Mouse (Mus musculus) midbrain, embryonic 12.5 days (tissue): ENCODE data around the gene Cyp27a1. TPM values are rescaled to one million over a fixed set of nuclear protein-coding genes. Genes with fewer than 3 reads are reported as not detected.

Experiments
- ATAC-seq: fragments of 200-750 bp; cut with Nextera tagmentation; 2 replicates; pipeline ENCODE4 v1.8.0; 2017; ENCODE audit warnings: low read depth, moderate TSS enrichment, moderate library complexity; ENCODE audit not compliant: low FRiP score
- H3K27ac ChIP-seq: fragments of 300-500 bp; sonication (generic); replicated peaks from 2 replicates; pipeline ENCODE4 v1.5.1; 2016; ENCODE audit warnings: mild to moderate bottlenecking
- H3K27me3 ChIP-seq: fragments of 300-500 bp; sonication (generic); 2 replicates; pipeline ENCODE4 v1.6.1; 2016; ENCODE audit warnings: mild to moderate bottlenecking
- H3K36me3 ChIP-seq: fragments of 300-500 bp; sonication (generic); 2 replicates; pipeline ENCODE4 v1.6.1; 2016
- H3K4me1 ChIP-seq: fragments of 300-500 bp; sonication (generic); 2 replicates; pipeline ENCODE4 v1.6.1; 2016
- H3K4me2 ChIP-seq: fragments of 300-500 bp; sonication (generic); replicated peaks from 2 replicates; pipeline ENCODE4 v1.6.1; 2016; ENCODE audit warnings: mild to moderate bottlenecking, moderate library complexity
- H3K4me3 ChIP-seq: fragments of 300-500 bp; sonication (generic); 2 replicates; pipeline ENCODE4 v1.5.1; 2016; ENCODE audit warnings: mild to moderate bottlenecking
- H3K9ac ChIP-seq: fragments of 300-500 bp; sonication (generic); replicated peaks from 2 replicates; pipeline ENCODE4 v1.6.1; 2016; ENCODE audit warnings: mild to moderate bottlenecking, moderate library complexity
- H3K9me3 ChIP-seq: fragments of 300-500 bp; sonication (generic); 2 replicates; pipeline ENCODE4 v1.6.1; 2016; ENCODE audit warnings: mild to moderate bottlenecking
- WGBS: fragments of 180-500 bp; shearing (Covaris S2); methylation state at CpG from one replicate; pipeline ENCODE4 v1.1.7; 2016; 5-methylcytosine and 5-hydroxymethylcytosine counted together
- polyA plus RNA-seq: library from polyadenylated mRNA; unstranded; fragments of >200 nt; fragmentation: Nextera tagmentation; extraction: Ambion mirVana; gene quantifications from 2 replicates; pipeline ENCODE4 v1.2.1, GENCODE M21; 2016

Gene Cyp27a1
- polyA plus RNA-seq, 1 experiment from 2014 or later: 4.2 TPM

DNA sequence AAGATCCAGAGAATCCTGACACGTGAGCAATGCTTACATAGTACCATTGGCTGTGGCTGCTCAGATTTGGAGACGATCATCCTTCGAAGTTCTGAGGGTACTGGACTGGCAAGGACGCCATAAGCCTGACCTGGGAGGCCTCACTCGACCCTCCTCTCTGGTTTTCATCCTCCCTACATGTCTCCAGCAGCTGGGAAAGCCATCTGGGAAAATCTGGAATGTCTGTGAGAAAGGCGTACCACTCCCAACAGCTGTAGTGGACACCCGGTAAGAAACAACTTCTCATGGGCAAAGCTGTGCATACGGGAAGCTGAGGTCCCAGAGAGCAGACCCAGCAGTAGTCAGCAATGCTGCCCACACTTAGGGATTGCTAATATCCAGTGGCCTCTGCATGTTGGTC is 38.8 kb downstream of the Cyp27a1 start:
- no peaks in the 10 kb centered on the region for H3K9me3 ChIP-seq
- 87% methylated on average over 8 of the region's 8 CpGs for WGBS

DNA sequence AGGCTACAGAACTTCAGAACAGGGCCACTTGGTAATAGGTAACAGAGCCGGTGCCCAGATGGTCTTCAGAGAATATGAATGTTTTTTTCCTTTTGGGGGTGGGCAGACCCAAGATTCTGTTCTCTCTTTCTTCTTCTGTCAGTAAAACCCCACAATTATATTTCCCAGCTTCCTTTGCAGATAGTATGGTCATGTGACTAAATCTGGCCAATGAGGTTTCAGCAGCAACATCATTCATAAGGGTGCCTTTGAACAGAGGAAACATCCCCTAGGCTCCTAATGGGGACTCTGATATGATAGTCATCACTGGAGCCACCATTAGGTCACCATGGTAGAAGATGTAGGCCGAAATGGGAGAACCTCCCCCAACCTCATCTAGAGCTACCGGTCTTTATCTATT is 39.5 kb downstream of the Cyp27a1 start:
- Histone ChIP-seq H3K4me3 (no peak overlapping the region), H3K36me3 (no peaks in the 10 kb centered on the region), H3K9me3 (no peaks in the 10 kb centered on the region), H3K27me3 (peaks cover 21% of the 10 kb centered on the region), H3K4me1 (0 out of 2 replicates have a peak, but pooled peaks cover 6% of the 10 kb centered on the region), H3K9ac (no peak overlapping the region), H3K4me2 (no peak overlapping the region), H3K27ac (no peak overlapping the region)
- WGBS: 95% methylated on average over 3 of the region's 3 CpGs
- ATAC-seq: no peak

More for the DNA sequence above, 38.8 kb downstream of the Cyp27a1 start:
- Histone ChIP-seq H3K4me3 (no peak overlapping the region), H3K4me2 (no peak overlapping the region), H3K9ac (no peak overlapping the region), H3K27me3 (peaks cover 28% of the 10 kb centered on the region), H3K4me1 (0 out of 2 replicates have a peak, but pooled peaks cover 6% of the 10 kb centered on the region), H3K36me3 (no peaks in the 10 kb centered on the region), H3K27ac (no peak overlapping the region)
- no peak for ATAC-seq

DNA sequence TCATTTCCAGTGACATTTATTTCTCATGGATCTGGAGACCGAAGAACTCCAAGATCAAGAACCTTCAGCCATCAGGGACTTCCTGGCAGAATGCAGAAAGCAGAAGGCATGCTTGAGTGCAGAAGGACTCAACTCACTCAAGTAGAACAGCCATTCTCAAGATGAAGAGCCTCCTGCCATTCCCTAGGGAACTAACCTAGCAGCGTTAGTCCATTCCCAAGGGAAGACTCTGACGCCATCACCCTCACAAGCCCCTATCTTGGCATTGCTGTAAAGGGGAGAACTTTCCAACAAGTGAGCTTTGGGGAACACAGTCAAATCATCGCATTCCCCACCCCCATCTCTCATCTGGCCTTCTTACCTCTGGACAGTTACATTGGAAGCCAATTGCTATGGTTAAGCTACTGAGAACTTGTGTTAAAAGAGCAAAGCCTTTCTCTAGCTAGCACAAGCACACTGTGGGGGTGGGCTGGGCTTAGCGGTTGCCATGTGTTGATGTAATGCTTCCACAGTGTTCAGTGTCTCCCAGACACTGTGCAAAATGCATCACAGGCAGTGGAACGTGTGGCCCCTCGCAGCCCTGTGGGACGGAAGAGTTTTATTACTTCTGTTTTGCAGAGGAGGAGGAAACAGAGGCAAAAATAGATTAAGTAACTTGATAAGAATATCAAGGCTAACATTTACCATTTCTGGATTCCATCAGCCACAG is 40.0 kb downstream of the Cyp27a1 start:
- H3K9me3 ChIP-seq: no peaks in the 10 kb centered on the region
- no peak overlapping the region for H3K4me2 ChIP-seq
- H3K27ac ChIP-seq: no peak overlapping the region
- 88% methylated on average over 8 of the region's 8 CpGs for WGBS
- H3K36me3 ChIP-seq: no peaks in the 10 kb centered on the region
- H3K27me3 ChIP-seq: peaks cover 15% of the 10 kb centered on the region
- 0 out of 2 replicates have a peak, but pooled peaks cover 6% of the 10 kb centered on the region for H3K4me1 ChIP-seq
- H3K9ac ChIP-seq: no peak overlapping the region
- no peak for ATAC-seq
- no peak overlapping the region for H3K4me3 ChIP-seq

DNA sequence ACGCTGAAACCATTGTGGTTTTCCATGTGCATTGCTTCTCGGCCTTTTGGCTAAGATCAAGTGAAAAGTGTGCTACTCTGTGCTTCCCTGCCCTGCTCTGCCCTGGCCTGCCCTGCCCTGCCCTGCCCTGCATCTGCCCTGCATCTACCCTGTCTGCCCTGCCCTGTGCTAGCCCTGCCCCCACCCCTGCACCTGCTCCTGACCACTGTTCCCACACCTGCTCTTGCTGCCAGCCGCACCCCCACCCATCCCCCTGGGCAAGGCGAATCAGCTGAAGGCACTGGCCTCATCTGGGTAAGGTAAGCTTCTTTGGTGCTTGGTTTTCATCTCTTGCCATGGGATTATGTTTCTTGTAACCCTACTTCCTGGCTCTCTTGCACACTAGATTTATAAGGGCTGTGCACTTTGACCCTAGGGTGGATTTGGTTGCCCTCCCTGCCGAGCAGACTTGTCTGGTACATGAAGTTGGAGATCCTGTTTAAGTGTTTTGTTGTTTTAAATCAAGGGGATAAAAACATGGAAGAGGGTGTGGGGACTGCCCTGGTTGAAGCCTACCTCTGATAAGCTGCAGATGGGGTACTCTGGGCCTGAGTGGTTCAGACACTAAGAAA is 40.9 kb downstream of the Cyp27a1 start:
- no peaks in the 10 kb centered on the region for H3K36me3 ChIP-seq
- 69% methylated on average over 5 of the region's 5 CpGs for WGBS
- no peak overlapping the region for H3K4me2 ChIP-seq
- no peak overlapping the region for H3K27ac ChIP-seq
- H3K9me3 ChIP-seq: no peaks in the 10 kb centered on the region
- no peaks in the 10 kb centered on the region for H3K4me1 ChIP-seq
- no peak for ATAC-seq
- no peak overlapping the region for H3K9ac ChIP-seq
- H3K4me3 ChIP-seq: no peak overlapping the region
- peaks cover 6% of the 10 kb centered on the region for H3K27me3 ChIP-seq

DNA sequence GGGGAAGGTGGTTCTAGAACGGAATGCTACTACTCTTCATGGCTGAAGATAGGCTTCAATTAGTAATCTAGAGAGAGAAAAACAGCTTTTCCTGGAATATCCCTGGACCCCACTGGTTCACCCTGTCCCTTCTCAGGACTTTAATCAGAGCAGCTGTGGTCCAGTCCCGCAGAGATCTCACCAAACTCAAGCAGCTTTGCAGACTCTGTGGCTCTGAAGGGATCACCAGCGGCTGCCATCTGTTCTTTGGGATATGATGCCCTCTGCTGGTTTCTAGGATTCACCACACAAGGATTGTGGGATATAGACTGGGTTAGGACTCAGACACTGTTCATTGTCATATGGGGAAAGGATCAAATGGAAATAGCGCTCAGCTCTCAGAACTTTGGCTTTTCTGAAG is 46.4 kb downstream of the Cyp27a1 start:
- Histone ChIP-seq H3K9ac (no peak overlapping the region), H3K9me3 (no peaks in the 10 kb centered on the region), H3K36me3 (no peaks in the 10 kb centered on the region), H3K27ac (no peak overlapping the region), H3K27me3 (peaks cover 19% of the 10 kb centered on the region), H3K4me1 (no peaks in the 10 kb centered on the region), H3K4me2 (no peak overlapping the region), H3K4me3 (no peak overlapping the region)
- WGBS: 31% methylated on average over 4 of the region's 4 CpGs
- ATAC-seq: no peak

DNA sequence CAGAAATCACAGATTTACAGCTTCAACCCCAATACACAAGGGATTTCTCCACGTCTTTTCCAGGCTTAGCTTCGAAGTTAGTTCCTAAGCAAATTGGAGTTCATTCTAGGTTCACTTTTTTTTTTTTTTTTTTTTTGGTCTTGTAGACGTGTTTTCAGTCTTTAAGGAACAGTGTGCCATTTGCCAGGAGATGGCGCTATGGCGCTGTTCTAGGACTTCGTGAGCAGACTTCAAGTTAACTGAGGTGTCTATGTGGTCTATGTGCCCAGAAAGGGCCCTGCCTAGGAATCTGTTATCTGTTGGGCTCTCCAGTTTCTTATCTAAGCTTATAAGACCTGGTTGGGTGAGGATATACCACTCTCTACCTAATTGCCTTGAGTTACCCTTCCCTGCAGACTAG is 49.7 kb downstream of the Cyp27a1 start:
- WGBS: 2% methylated on average over 6 of the region's 6 CpGs
- Histone ChIP-seq H3K27ac (no peak overlapping the region), H3K4me2 (no peak overlapping the region), H3K36me3 (no peaks in the 10 kb centered on the region), H3K9ac (no peak overlapping the region), H3K27me3 (peaks cover 43% of the 10 kb centered on the region), H3K4me1 (no peaks in the 10 kb centered on the region), H3K9me3 (no peaks in the 10 kb centered on the region), H3K4me3 (no peak overlapping the region)
- ATAC-seq: no peak

DNA sequence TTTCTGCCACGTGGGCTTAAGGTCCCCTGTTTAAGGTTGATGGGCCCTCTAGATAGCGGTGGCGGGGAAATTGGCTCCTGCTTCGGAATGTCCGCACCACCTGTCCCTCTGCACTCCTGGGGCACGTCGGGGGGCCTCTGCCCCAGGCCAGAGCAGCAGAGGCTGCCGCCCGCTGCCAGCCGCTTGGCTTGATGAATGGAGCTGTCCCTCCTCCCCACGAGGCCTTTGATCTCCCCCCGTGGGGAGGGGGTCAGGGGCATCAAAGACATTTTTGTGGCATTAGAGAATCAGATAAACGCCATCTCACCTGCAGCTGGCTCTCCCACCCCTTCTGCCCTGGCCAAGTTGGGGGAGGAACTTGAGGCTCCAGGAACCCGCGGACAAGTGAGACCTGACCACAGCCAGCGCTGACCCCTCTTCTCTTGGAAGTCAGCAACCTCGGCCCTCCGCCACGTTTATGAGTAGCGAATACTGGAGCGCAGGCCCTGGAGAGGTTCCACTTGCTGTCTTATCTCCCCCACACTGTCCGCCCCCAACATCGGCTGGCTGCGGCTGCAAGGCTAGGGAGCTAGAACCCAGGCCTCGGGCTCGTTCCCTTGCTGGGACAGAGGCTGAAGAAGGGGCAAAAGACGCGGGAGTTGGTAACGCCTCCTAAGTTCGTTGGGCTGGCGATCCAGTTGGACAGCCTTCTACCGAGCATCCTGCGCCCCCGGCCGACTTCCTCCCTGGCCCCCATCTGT is 57.5 kb downstream of the Cyp27a1 start:
- ATAC-seq: no peak

DNA sequence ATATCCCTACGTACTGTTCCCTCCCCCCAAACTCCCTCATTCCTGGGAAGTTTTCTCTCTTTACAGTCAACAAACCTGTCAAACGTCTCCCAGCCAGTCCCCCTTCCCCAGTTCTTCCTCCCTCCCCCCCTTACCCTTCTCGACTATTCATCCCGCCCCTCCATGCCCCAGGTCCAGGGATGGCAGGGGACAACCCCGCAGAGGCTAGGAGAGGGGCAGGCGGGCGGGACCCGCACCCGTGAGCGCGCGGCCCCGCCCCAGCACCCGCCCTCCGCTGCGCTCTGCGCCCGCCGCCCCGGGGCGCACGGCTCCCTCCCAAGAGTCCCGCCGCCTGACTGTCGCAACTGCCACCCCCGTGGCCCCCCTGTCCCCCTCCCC is 58.1 kb downstream of the Cyp27a1 start:
- under 1% methylated on average over 18 of the region's 26 CpGs for WGBS
- peak overlapping the region; percentile 51 for H3K4me3 ChIP-seq
- no peak overlapping the region for H3K27ac ChIP-seq
- H3K4me1 ChIP-seq: peaks cover 28% of the 10 kb centered on the region
- no peaks in the 10 kb centered on the region for H3K9me3 ChIP-seq
- peak overlapping the region; percentile 94 for H3K4me2 ChIP-seq
- H3K27me3 ChIP-seq: peaks cover 97% of the 10 kb centered on the region
- H3K9ac ChIP-seq: peak overlapping the region; percentile 49
- no peaks in the 10 kb centered on the region for H3K36me3 ChIP-seq
- ATAC-seq: peak; percentile 36; the same call in 1 of the 2 replicates

More for the DNA sequence above, 57.5 kb downstream of the Cyp27a1 start:
- 2% methylated on average over 35 of the region's 35 CpGs for WGBS
- peak overlapping the region; percentile 49; the same call in 1 of the 2 replicates for H3K9ac ChIP-seq
- no peaks in the 10 kb centered on the region for H3K9me3 ChIP-seq
- H3K4me2 ChIP-seq: peak overlapping the region; percentile 94
- H3K4me3 ChIP-seq: peak overlapping the region; percentile 51
- no peaks in the 10 kb centered on the region for H3K36me3 ChIP-seq
- H3K27ac ChIP-seq: no peak overlapping the region
- peaks cover 92% of the 10 kb centered on the region for H3K27me3 ChIP-seq
- peaks cover 28% of the 10 kb centered on the region for H3K4me1 ChIP-seq

DNA sequence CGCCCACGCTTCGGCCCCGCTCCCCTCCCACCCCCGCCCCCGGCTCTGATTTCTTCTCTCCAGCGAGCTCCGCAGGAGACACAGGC is 58.3 kb downstream of the Cyp27a1 start, which contains the start of gene Wnt6:
Gene Wnt6, plus strand, starts transcription at position 48 of the 86 bp plus-strand sequence.
- Histone ChIP-seq H3K27me3 (peaks cover 99% of the 10 kb centered on the region), H3K9ac (peak within 1 kb of the TSS; percentile 49), H3K9me3 (no peaks in the 10 kb centered on the region), H3K4me3 (peak within 1 kb of the TSS; percentile 51), H3K27ac (no peak within 1 kb of the TSS), H3K4me2 (peak within 1 kb of the TSS; percentile 94), H3K36me3 (no peaks in the 10 kb centered on the region), H3K4me1 (peaks cover 28% of the 10 kb centered on the region)
- no peak for ATAC-seq
- WGBS: 5% methylated on average over 4 of the region's 8 CpGs

DNA sequence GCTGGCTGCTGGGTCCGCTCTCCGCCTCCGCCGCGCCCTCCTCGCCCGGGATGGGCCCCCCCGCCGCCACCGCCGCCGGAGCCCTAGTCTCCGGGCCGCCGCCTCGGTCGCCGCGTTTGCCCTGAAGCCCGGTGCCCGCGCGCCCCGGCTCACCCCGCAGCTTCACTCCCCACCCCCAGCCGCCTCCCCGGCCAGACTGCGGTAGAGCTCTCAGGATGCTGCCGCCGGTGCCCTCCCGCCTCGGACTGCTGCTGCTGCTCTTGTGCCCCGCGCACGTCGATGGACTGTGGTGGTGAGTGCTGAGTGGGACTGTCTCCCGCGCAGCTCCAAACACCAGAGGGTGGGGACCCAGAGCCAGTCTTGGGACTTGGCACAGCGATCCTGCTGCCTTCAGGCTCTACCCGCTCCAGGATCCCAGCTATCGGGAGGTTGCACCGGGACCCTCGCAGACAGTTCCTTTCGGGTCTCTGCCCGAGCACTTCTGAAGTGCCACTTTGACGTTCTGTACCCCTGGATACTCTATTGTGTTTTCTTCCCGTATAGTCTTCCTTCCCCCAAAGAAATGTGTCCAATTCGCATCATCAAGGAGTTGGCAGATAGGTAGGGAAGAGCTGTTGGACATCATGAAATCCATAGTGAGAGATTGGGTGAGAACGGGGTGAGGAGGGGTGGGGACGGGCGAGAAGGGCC is 58.7 kb downstream of the Cyp27a1 start:
- H3K36me3 ChIP-seq: no peaks in the 10 kb centered on the region
- H3K27me3 ChIP-seq: peaks cover 99% of the 10 kb centered on the region
- ATAC-seq: no peak
- H3K4me1 ChIP-seq: peaks cover 28% of the 10 kb centered on the region
- 1% methylated on average over 43 of the region's 51 CpGs for WGBS
- no peak overlapping the region for H3K27ac ChIP-seq
- H3K4me3 ChIP-seq: peak overlapping the region; percentile 51
- peak overlapping the region; percentile 94 for H3K4me2 ChIP-seq
- peak overlapping the region; percentile 49 for H3K9ac ChIP-seq
- H3K9me3 ChIP-seq: no peaks in the 10 kb centered on the region

DNA sequence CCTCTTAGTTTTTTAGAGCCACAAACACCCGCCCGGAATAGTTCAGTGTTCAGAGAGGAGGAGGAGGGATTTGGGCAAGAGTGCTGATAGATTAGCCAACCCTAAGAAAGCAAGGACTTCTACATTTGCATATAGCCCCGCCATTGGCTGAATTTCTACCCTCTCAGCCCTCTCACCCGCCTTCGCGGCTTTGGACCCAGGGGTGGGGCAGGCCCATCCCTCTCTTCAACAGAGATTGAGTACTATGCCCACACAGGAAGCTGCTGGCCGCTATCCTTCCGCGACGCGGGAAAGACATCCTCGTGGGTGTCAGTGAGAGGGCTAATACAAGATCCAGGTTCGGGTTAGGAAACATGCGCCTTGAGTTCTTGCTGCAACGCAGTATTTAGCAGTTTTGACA is 59.8 kb downstream of the Cyp27a1 start:
- H3K9ac ChIP-seq: no peak overlapping the region
- no peak overlapping the region for H3K27ac ChIP-seq
- H3K27me3 ChIP-seq: peaks cover 100% of the 10 kb centered on the region
- peak overlapping the region; percentile 14 for H3K4me3 ChIP-seq
- peak; percentile 89 for ATAC-seq
- H3K36me3 ChIP-seq: no peaks in the 10 kb centered on the region
- no peaks in the 10 kb centered on the region for H3K9me3 ChIP-seq
- H3K4me2 ChIP-seq: peak overlapping the region; percentile 94
- H3K4me1 ChIP-seq: peaks cover 28% of the 10 kb centered on the region
- under 1% methylated on average over 15 of the region's 15 CpGs for whole genome bisulfite sequencing

DNA sequence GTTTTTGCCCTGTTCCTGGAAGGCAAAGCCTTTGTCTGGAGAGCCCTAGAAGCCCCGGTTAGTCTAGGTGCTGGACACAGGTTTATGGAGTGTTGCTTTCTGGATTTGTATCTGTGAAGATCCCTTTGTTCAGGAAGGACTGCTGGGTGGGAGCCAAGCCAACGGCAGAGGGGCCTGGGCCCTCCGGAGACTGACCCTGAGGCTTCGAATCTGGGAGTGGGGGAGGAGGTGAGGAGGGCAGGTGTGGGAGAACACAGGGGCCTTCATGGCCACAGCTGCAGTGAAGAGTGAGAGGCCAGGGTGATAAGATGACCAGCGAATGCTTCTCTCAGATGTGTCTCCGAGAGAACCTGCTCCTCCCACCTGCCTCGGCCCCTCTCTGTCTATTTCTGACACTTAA is 60.7 kb downstream of the Cyp27a1 start:
- ATAC-seq: no peak
- no peak overlapping the region for H3K4me2 ChIP-seq
- H3K9ac ChIP-seq: no peak overlapping the region
- peaks cover 28% of the 10 kb centered on the region for H3K4me1 ChIP-seq
- no peaks in the 10 kb centered on the region for H3K36me3 ChIP-seq
- no peak overlapping the region for H3K4me3 ChIP-seq
- no peaks in the 10 kb centered on the region for H3K9me3 ChIP-seq
- 17% methylated on average over 7 of the region's 7 CpGs for WGBS
- peaks cover 100% of the 10 kb centered on the region for H3K27me3 ChIP-seq
- no peak overlapping the region for H3K27ac ChIP-seq
